Mouse (Mus musculus): ENCODE data around the gene Slc47a2. TPM values are rescaled to one million over a fixed set of nuclear protein-coding genes. Genes with fewer than 3 reads are reported as not detected.

Slc47a2 gene
- polyA plus RNA-seq, 1 experiment from 2014 or later = not detected

- no peak for ATAC-seq (ENCODE audit: insufficient number of reproducible peaks, insufficient read depth, low FRiP score, low TSS enrichment)
- 0 out of 2 replicates have a peak, but pooled peaks cover 3% of the 10 kb centered on the region for H3K4me1 ChIP-seq
- no peaks in the 10 kb centered on the region for H3K27me3 ChIP-seq
- H3K4me2 ChIP-seq (replicated peaks) = no peak overlapping the region
- no peaks in the 10 kb centered on the region for H3K9me3 ChIP-seq
- 62% methylated on average over 2 of the region's 2 CpGs for WGBS
- H3K36me3 ChIP-seq = no peaks in the 10 kb centered on the region
- H3K4me3 ChIP-seq = no peak overlapping the region
- H3K27ac ChIP-seq = no peak overlapping the region
- H3K9ac ChIP-seq = no peak overlapping the region
Measured at GRCm38 (mm10) chr11:61277937-61278336, 64.7 kb downstream of the Slc47a2 start.

GRCm38 (mm10) chr11:61276482-61276881 is 66.2 kb downstream of the Slc47a2 start:
- Histone ChIP-seq H3K36me3 (no peaks in the 10 kb centered on the region), H3K9me3 (no peaks in the 10 kb centered on the region), H3K4me1 (0 out of 2 replicates have a peak, but pooled peaks cover 3% of the 10 kb centered on the region), H3K9ac (no peak overlapping the region), H3K4me2 (replicated peaks) (no peak overlapping the region), H3K27ac (no peak overlapping the region), H3K4me3 (no peak overlapping the region), H3K27me3 (no peaks in the 10 kb centered on the region)
- ATAC-seq (ENCODE audit: insufficient number of reproducible peaks, insufficient read depth, low FRiP score, low TSS enrichment) = no peak
- 77% methylated on average over 3 of the region's 3 CpGs for WGBS

- no peak overlapping the region for H3K4me3 ChIP-seq
- no peak overlapping the region for H3K4me2 ChIP-seq (replicated peaks)
- H3K36me3 ChIP-seq = no peaks in the 10 kb centered on the region
- 0 out of 2 replicates have a peak, but pooled peaks cover 3% of the 10 kb centered on the region for H3K4me1 ChIP-seq
- H3K27ac ChIP-seq = no peak overlapping the region
- 74% methylated on average over 8 of the region's 8 CpGs for whole genome bisulfite sequencing
- ATAC-seq (ENCODE audit: insufficient number of reproducible peaks, insufficient read depth, low FRiP score, low TSS enrichment) = no peak
- H3K9me3 ChIP-seq = no peaks in the 10 kb centered on the region
- no peak overlapping the region for H3K9ac ChIP-seq
- no peaks in the 10 kb centered on the region for H3K27me3 ChIP-seq
Measured at GRCm38 (mm10) chr11:61275106-61275505, 67.6 kb downstream of the Slc47a2 start.

- WGBS = 68% methylated on average over 1 of the region's 1 CpGs
- no peak overlapping the region for H3K27ac ChIP-seq
- no peaks in the 10 kb centered on the region for H3K27me3 ChIP-seq
Measured at GRCm38 (mm10) chr11:61274421-61274820, 68.2 kb downstream of the Slc47a2 start.

GRCm38 (mm10) chr11:61273928-61274327 is 68.7 kb downstream of the Slc47a2 start:
- no peaks in the 10 kb centered on the region for H3K27me3 ChIP-seq
- H3K9ac ChIP-seq = no peak overlapping the region
- H3K4me2 ChIP-seq (replicated peaks) = no peak overlapping the region
- no peaks in the 10 kb centered on the region for H3K9me3 ChIP-seq
- WGBS = 90% methylated on average over 2 of the region's 2 CpGs
- no peaks in the 10 kb centered on the region for H3K36me3 ChIP-seq
- 0 out of 2 replicates have a peak, but pooled peaks cover 3% of the 10 kb centered on the region for H3K4me1 ChIP-seq
- no peak overlapping the region for H3K27ac ChIP-seq
- no peak for ATAC-seq (ENCODE audit: insufficient number of reproducible peaks, insufficient read depth, low FRiP score, low TSS enrichment)
- H3K4me3 ChIP-seq = no peak overlapping the region

More at GRCm38 (mm10) chr11:61274421-61274820, 68.2 kb downstream of the Slc47a2 start:
- no peak overlapping the region for H3K9ac ChIP-seq
- ATAC-seq (ENCODE audit: insufficient number of reproducible peaks, insufficient read depth, low FRiP score, low TSS enrichment) = no peak
- H3K36me3 ChIP-seq = no peaks in the 10 kb centered on the region
- no peak overlapping the region for H3K4me3 ChIP-seq
- H3K9me3 ChIP-seq = no peaks in the 10 kb centered on the region
- 0 out of 2 replicates have a peak, but pooled peaks cover 3% of the 10 kb centered on the region for H3K4me1 ChIP-seq
- no peak overlapping the region for H3K4me2 ChIP-seq (replicated peaks)

- Histone ChIP-seq H3K27me3 (no peaks in the 10 kb centered on the region), H3K4me3 (no peak overlapping the region), H3K4me2 (replicated peaks) (no peak overlapping the region), H3K36me3 (no peaks in the 10 kb centered on the region), H3K9ac (no peak overlapping the region), H3K9me3 (no peaks in the 10 kb centered on the region), H3K4me1 (0 out of 2 replicates have a peak, but pooled peaks cover 3% of the 10 kb centered on the region), H3K27ac (no peak overlapping the region)
- ATAC-seq (ENCODE audit: insufficient number of reproducible peaks, insufficient read depth, low FRiP score, low TSS enrichment) = no peak
Measured at GRCm38 (mm10) chr11:61271612-61272011, 71.0 kb downstream of the Slc47a2 start.

- no peak for ATAC-seq (ENCODE audit: insufficient number of reproducible peaks, insufficient read depth, low FRiP score, low TSS enrichment)
Measured at GRCm38 (mm10) chr11:61270406-61270805, 72.3 kb downstream of the Slc47a2 start.

GRCm38 (mm10) chr11:61268626-61269349 is 73.9 kb downstream of the Slc47a2 start:
- Histone ChIP-seq H3K4me3 (no peak overlapping the region), H3K4me2 (replicated peaks) (no peak overlapping the region), H3K27me3 (no peaks in the 10 kb centered on the region), H3K9ac (no peak overlapping the region), H3K36me3 (no peaks in the 10 kb centered on the region), H3K9me3 (no peaks in the 10 kb centered on the region), H3K27ac (no peak overlapping the region), H3K4me1 (peaks cover 6% of the 10 kb centered on the region; the same call in 1 of the 2 replicates)
- 86% methylated on average over 6 of the region's 6 CpGs for WGBS
- ATAC-seq (ENCODE audit: insufficient number of reproducible peaks, insufficient read depth, low FRiP score, low TSS enrichment) = no peak

More at GRCm38 (mm10) chr11:61270406-61270805, 72.3 kb downstream of the Slc47a2 start:
- no peaks in the 10 kb centered on the region for H3K36me3 ChIP-seq
- H3K4me1 ChIP-seq = peaks cover 9% of the 10 kb centered on the region; the same call in 1 of the 2 replicates
- H3K27me3 ChIP-seq = no peaks in the 10 kb centered on the region
- 77% methylated on average over 5 of the region's 5 CpGs for WGBS
- no peak overlapping the region for H3K9ac ChIP-seq
- H3K4me2 ChIP-seq (replicated peaks) = no peak overlapping the region
- H3K27ac ChIP-seq = no peak overlapping the region
- H3K4me3 ChIP-seq = no peak overlapping the region
- H3K9me3 ChIP-seq = no peaks in the 10 kb centered on the region

- Histone ChIP-seq H3K27ac (peak within 1 kb of the TSS; percentile 91), H3K4me1 (peaks cover 6% of the 10 kb centered on the region; the same call in 1 of the 2 replicates), H3K36me3 (peaks cover 8% of the 10 kb centered on the region; the same call in 1 of the 2 replicates), H3K27me3 (no peaks in the 10 kb centered on the region), H3K9me3 (no peaks in the 10 kb centered on the region), H3K4me3 (peak within 1 kb of the TSS; percentile 69), H3K4me2 (replicated peaks) (peak within 1 kb of the TSS; percentile 61), H3K9ac (peak within 1 kb of the TSS; percentile 76)
- WGBS = 1% methylated on average over 58 of the region's 58 CpGs
- peak; percentile 98 for ATAC-seq (ENCODE audit: insufficient number of reproducible peaks, insufficient read depth, low FRiP score, low TSS enrichment)
Measured at GRCm38 (mm10) chr11:61266551-61267533, 75.8 kb downstream of the Slc47a2 start, which contains the start of gene Aldh3a2. TSS of gene Aldh3a2 (minus strand) at chr11:61267464.

GRCm38 (mm10) chr11:61263841-61264240 is 78.8 kb downstream of the Slc47a2 start:
- H3K4me3 ChIP-seq = no peak overlapping the region
- H3K4me2 ChIP-seq (replicated peaks) = no peak overlapping the region
- H3K36me3 ChIP-seq = peaks cover 20% of the 10 kb centered on the region
- peaks cover 6% of the 10 kb centered on the region; the same call in 1 of the 2 replicates for H3K4me1 ChIP-seq
- H3K27me3 ChIP-seq = no peaks in the 10 kb centered on the region
- no peak overlapping the region for H3K9ac ChIP-seq
- ATAC-seq (ENCODE audit: insufficient number of reproducible peaks, insufficient read depth, low FRiP score, low TSS enrichment) = no peak
- H3K27ac ChIP-seq = no peak overlapping the region
- WGBS = 84% methylated on average over 1 of the region's 1 CpGs
- H3K9me3 ChIP-seq = no peaks in the 10 kb centered on the region

- WGBS = 91% methylated on average over 14 of the region's 14 CpGs
- Histone ChIP-seq H3K36me3 (peaks cover 26% of the 10 kb centered on the region), H3K4me1 (peaks cover 6% of the 10 kb centered on the region; the same call in 1 of the 2 replicates), H3K27me3 (no peaks in the 10 kb centered on the region), H3K9me3 (no peaks in the 10 kb centered on the region), H3K4me3 (no peak overlapping the region), H3K27ac (no peak overlapping the region), H3K9ac (no peak overlapping the region), H3K4me2 (replicated peaks) (no peak overlapping the region)
- ATAC-seq (ENCODE audit: insufficient number of reproducible peaks, insufficient read depth, low FRiP score, low TSS enrichment) = no peak
Measured at GRCm38 (mm10) chr11:61262516-61262915, 80.1 kb downstream of the Slc47a2 start.
